Mouse (Mus musculus): Measurements from ENCODE around the gene Icam2. TPM values are rescaled to one million over a fixed set of nuclear protein-coding genes. Genes with fewer than 3 reads are reported as not detected.

The Icam2 gene
- polyA plus RNA-seq (2016; fragmentation: Nextera tagmentation; extraction: Ambion mirVana): 22.8 and 23.1 TPM in 2 replicates

DNA sequence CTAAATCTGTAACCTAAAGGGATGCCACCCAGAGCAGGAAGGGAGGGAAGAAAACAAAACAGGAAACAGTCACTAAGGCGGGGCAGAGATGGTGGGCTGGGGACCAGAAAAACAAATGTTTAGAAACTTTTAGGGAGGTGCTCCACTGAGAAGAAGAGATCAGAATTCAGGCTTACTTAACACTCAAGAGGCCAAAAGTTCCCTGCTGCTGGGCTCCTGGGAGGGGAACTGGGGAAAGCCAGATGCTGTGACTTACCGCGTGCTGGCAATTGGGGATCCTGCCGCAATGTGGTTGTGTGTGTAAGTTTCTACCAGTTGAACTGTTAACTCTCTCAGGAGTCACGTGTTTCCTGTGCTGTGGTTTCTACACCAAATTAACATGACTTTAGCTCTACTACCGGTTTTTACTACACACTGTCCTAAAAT, at the start of gene Icam2:
TSS of gene Icam2 (minus strand) at position 285 of the 426 bp plus-strand sequence.
- H3K9me3 ChIP-seq (replicated peaks): no peaks in the 10 kb centered on the region
- peak within 1 kb of the TSS; percentile 63 for H3K27ac ChIP-seq
- H3K27me3 ChIP-seq (replicated peaks): no peaks in the 10 kb centered on the region
- peak within 1 kb of the TSS; percentile 41 for H3K4me2 ChIP-seq
- peak within 1 kb of the TSS; percentile 19 for H3K4me3 ChIP-seq
- WGBS (ENCODE audit: insufficient replicate concordance): 16% methylated on average over 6 of the region's 6 CpGs
- H3K9ac ChIP-seq: peak within 1 kb of the TSS; percentile 2; the same call in 1 of the 2 replicates
- H3K36me3 ChIP-seq: no peaks in the 10 kb centered on the region
- H3K4me1 ChIP-seq: peaks cover 70% of the 10 kb centered on the region
- ATAC-seq: no peak

GRCm38 (mm10) chr11:106437543-106437942, 49.7 kb upstream of the Icam2 start:
- WGBS (ENCODE audit: insufficient replicate concordance): 87% methylated on average over 2 of the region's 2 CpGs
- ATAC-seq: no peak
- H3K27ac ChIP-seq: no peak overlapping the region

DNA sequence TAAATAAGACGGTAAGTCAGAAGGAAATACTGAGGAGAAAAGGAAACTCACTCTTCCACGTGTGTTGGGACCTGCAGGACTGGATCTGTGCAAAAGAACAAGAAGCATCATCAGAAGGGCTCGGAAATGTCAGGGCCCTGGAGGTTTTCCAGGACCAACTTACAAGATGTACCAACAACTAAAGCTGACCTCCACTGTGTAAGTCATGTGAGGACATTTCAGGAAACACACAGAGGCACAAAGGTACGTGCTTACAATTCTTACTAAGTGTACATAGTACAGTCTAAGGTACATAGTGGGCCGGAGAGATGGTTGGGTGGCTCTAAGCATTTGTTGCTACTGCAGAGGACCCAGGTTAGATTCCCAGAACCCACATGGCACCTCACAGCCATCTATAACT, 49.2 kb upstream of the Icam2 start:
- H3K27me3 ChIP-seq (replicated peaks): no peaks in the 10 kb centered on the region
- H3K4me2 ChIP-seq: no peak overlapping the region
- no peak overlapping the region for H3K27ac ChIP-seq
- H3K4me3 ChIP-seq: no peak overlapping the region
- no peak for ATAC-seq
- no peaks in the 10 kb centered on the region for H3K9me3 ChIP-seq (replicated peaks)
- WGBS (ENCODE audit: insufficient replicate concordance): 74% methylated on average over 5 of the region's 5 CpGs
- peaks cover 29% of the 10 kb centered on the region for H3K4me1 ChIP-seq
- no peak overlapping the region for H3K9ac ChIP-seq
- peaks cover 14% of the 10 kb centered on the region; the same call in 1 of the 2 replicates for H3K36me3 ChIP-seq

More at GRCm38 (mm10) chr11:106437543-106437942, 49.7 kb upstream of the Icam2 start:
- H3K4me3 ChIP-seq: no peak overlapping the region
- H3K36me3 ChIP-seq: peaks cover 14% of the 10 kb centered on the region; the same call in 1 of the 2 replicates
- no peaks in the 10 kb centered on the region for H3K27me3 ChIP-seq (replicated peaks)
- H3K4me1 ChIP-seq: peaks cover 29% of the 10 kb centered on the region
- H3K4me2 ChIP-seq: no peak overlapping the region
- H3K9ac ChIP-seq: no peak overlapping the region
- H3K9me3 ChIP-seq (replicated peaks): no peaks in the 10 kb centered on the region

- Histone ChIP-seq H3K27me3 (replicated peaks) (no peaks in the 10 kb centered on the region), H3K4me1 (0 out of 2 replicates have a peak, but pooled peaks cover 12% of the 10 kb centered on the region), H3K9me3 (replicated peaks) (no peaks in the 10 kb centered on the region), H3K4me3 (no peak overlapping the region), H3K36me3 (peaks cover 37% of the 10 kb centered on the region), H3K9ac (no peak overlapping the region), H3K4me2 (no peak overlapping the region), H3K27ac (no peak overlapping the region)
- WGBS (ENCODE audit: insufficient replicate concordance): 76% methylated on average over 5 of the region's 5 CpGs
- ATAC-seq: no peak
Observed at GRCm38 (mm10) chr11:106430392-106430791, 42.5 kb upstream of the Icam2 start.

DNA sequence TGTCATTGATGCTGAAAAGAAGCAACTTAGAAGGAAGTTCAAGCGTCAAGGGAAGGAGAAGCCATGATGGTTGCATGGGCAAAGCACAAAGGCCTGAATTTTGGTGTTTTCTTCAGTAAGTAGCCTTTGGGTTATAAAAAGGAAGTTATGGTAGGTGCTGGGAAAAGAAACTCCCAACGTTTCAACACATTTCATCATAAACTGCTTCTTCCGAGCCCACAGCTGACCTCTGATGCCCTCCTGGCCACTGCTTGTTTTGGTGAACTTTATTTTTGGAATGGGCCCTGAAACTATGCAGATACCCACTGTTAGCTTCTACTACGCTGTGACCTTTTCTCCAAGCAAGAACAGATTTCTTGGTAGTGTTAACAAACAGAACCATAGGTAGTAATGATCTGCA, 41.8 kb upstream of the Icam2 start:
- WGBS (ENCODE audit: insufficient replicate concordance): 62% methylated on average over 4 of the region's 4 CpGs
- Histone ChIP-seq H3K9ac (no peak overlapping the region), H3K4me2 (no peak overlapping the region), H3K27me3 (replicated peaks) (no peaks in the 10 kb centered on the region), H3K27ac (no peak overlapping the region), H3K36me3 (peaks cover 39% of the 10 kb centered on the region), H3K4me1 (0 out of 2 replicates have a peak, but pooled peaks cover 12% of the 10 kb centered on the region), H3K4me3 (no peak overlapping the region), H3K9me3 (replicated peaks) (no peaks in the 10 kb centered on the region)
- ATAC-seq: no peak

GRCm38 (mm10) chr11:106428556-106428955, 40.7 kb upstream of the Icam2 start:
- no peak overlapping the region for H3K9ac ChIP-seq
- no peak for ATAC-seq
- H3K27ac ChIP-seq: no peak overlapping the region
- H3K36me3 ChIP-seq: peaks cover 37% of the 10 kb centered on the region
- WGBS (ENCODE audit: insufficient replicate concordance): 83% methylated on average over 2 of the region's 2 CpGs
- H3K4me1 ChIP-seq: 0 out of 2 replicates have a peak, but pooled peaks cover 12% of the 10 kb centered on the region
- no peak overlapping the region for H3K4me3 ChIP-seq
- H3K4me2 ChIP-seq: no peak overlapping the region
- no peaks in the 10 kb centered on the region for H3K27me3 ChIP-seq (replicated peaks)
- no peaks in the 10 kb centered on the region for H3K9me3 ChIP-seq (replicated peaks)

DNA sequence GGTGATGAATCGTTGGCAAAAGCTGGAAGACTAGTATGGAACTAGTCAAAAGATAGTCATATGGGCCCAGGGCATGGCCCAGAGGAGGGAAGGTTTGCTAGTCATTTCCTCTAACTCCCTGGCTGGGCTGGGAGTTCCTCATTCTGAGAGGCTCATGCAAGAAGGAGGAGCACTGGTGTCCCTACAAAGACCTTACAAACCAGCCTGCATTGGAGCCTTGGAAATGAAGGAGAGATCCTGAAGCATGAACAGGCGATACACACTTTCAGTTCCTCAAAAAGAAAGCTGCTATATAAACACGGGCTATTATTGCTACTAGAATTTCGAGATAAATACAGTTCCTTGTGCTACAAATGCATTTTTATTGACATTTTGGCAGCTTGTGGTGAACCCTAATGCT, 40.2 kb upstream of the Icam2 start:
- Histone ChIP-seq H3K27ac (no peak overlapping the region), H3K4me2 (no peak overlapping the region), H3K4me1 (0 out of 2 replicates have a peak, but pooled peaks cover 12% of the 10 kb centered on the region), H3K9me3 (replicated peaks) (no peaks in the 10 kb centered on the region), H3K27me3 (replicated peaks) (no peaks in the 10 kb centered on the region), H3K36me3 (peaks cover 39% of the 10 kb centered on the region), H3K4me3 (no peak overlapping the region), H3K9ac (no peak overlapping the region)
- WGBS (ENCODE audit: insufficient replicate concordance): 37% methylated on average over 4 of the region's 4 CpGs
- ATAC-seq: no peak

GRCm38 (mm10) chr11:106426447-106426846, 38.6 kb upstream of the Icam2 start:
- no peak overlapping the region for H3K27ac ChIP-seq
- H3K27me3 ChIP-seq (replicated peaks): no peaks in the 10 kb centered on the region
- no peak for ATAC-seq
- WGBS (ENCODE audit: insufficient replicate concordance): 85% methylated on average over 4 of the region's 4 CpGs
- 0 out of 2 replicates have a peak, but pooled peaks cover 12% of the 10 kb centered on the region for H3K4me1 ChIP-seq
- peaks cover 47% of the 10 kb centered on the region for H3K36me3 ChIP-seq
- H3K9ac ChIP-seq: no peak overlapping the region
- no peak overlapping the region for H3K4me2 ChIP-seq
- H3K9me3 ChIP-seq (replicated peaks): no peaks in the 10 kb centered on the region
- H3K4me3 ChIP-seq: no peak overlapping the region

GRCm38 (mm10) chr11:106425201-106425600, 37.3 kb upstream of the Icam2 start:
- no peaks in the 10 kb centered on the region for H3K27me3 ChIP-seq (replicated peaks)
- no peak overlapping the region for H3K4me2 ChIP-seq
- H3K4me1 ChIP-seq: 0 out of 2 replicates have a peak, but pooled peaks cover 5% of the 10 kb centered on the region
- H3K9ac ChIP-seq: no peak overlapping the region
- H3K36me3 ChIP-seq: peaks cover 56% of the 10 kb centered on the region
- H3K27ac ChIP-seq: no peak overlapping the region
- H3K9me3 ChIP-seq (replicated peaks): no peaks in the 10 kb centered on the region
- no peak overlapping the region for H3K4me3 ChIP-seq
- no peak for ATAC-seq
- 82% methylated on average over 5 of the region's 5 CpGs for WGBS (ENCODE audit: insufficient replicate concordance)

DNA sequence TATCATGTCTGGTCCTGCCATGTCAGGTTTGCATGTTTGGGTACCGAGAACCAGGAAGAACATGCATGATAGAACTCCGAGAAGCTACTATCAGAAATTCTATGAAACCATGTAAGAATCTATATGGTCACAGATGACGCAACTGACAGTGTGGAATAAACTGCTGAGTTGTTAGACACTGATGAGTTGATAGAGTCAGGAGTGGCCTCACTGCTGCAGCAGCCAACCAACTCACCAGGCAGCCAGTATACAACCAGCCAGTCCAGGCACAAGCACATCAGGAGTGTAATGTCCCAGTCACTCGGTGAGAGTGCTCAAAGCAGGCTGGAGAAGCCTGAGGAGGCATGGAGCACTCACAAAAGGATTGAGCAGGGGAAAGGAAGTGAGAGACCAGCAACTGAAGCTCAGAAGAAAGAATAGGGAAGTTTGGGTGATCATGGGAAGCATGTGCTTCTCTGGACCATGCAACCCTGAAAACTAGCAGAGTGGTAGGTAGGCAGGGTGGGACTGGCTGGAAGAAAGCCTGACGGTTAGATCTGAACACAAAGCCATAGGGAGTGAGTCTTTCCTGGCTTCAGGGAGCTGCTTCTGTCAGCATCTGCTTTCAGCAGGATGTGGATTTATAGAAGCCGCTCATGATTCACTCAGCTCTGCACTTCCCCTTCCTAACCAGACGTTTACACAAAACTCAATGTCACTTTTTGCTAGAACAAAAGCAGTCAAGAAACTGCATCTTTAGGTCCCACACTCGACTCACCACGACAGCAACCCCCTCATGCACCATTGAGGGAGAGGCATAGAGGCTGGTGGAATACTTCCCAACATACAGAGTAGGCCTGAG, 31.6 kb upstream of the Icam2 start:
- ATAC-seq: peak; percentile 52; the same call in 1 of the 2 replicates
- Histone ChIP-seq H3K27me3 (replicated peaks) (no peaks in the 10 kb centered on the region), H3K4me3 (no peak overlapping the region), H3K4me2 (no peak overlapping the region), H3K36me3 (peaks cover 48% of the 10 kb centered on the region), H3K4me1 (peaks cover 17% of the 10 kb centered on the region), H3K27ac (peak overlapping the region; percentile 46), H3K9me3 (replicated peaks) (no peaks in the 10 kb centered on the region), H3K9ac (no peak overlapping the region)
- 51% methylated on average over 9 of the region's 9 CpGs for WGBS (ENCODE audit: insufficient replicate concordance)

DNA sequence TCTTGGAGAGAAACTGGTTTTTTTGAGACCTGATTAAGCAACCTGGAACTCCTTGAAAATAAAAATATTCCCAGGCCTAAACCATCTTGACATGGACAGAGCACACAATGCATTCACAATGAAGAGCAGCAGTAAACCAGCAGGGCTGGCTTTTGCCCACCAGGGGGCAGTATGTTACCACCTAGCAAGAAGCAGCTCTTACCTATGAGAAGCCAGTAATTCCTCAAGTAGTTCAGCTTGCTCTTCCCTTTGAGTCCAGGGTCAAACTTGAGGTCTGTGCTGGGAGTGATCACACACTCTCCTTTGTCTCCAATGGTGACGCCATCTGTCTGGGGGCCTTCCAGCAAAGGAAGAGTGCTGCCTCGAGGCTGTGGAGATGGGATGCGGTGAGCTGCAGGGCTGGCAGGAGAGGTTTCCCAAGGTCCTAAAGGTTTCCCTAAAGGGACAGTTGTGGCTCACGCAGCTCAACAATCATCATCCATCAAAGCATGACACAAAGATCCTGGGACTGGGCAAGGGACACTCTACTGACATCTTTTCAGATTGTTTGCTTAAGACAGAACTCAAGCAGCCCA, 30.8 kb upstream of the Icam2 start:
- Histone ChIP-seq H3K36me3 (peaks cover 53% of the 10 kb centered on the region), H3K4me3 (no peak overlapping the region), H3K4me1 (peaks cover 17% of the 10 kb centered on the region), H3K27me3 (replicated peaks) (no peaks in the 10 kb centered on the region), H3K9ac (no peak overlapping the region), H3K4me2 (no peak overlapping the region), H3K9me3 (replicated peaks) (no peaks in the 10 kb centered on the region), H3K27ac (no peak overlapping the region)
- 0 out of 2 replicates have a peak, but pooled peaks have one; percentile 54 for ATAC-seq
- 60% methylated on average over 4 of the region's 4 CpGs for WGBS (ENCODE audit: insufficient replicate concordance)

- H3K4me2 ChIP-seq: no peak overlapping the region
- H3K36me3 ChIP-seq: peaks cover 52% of the 10 kb centered on the region
- no peak overlapping the region for H3K4me3 ChIP-seq
- no peak for ATAC-seq
- no peaks in the 10 kb centered on the region for H3K9me3 ChIP-seq (replicated peaks)
- H3K4me1 ChIP-seq: peaks cover 17% of the 10 kb centered on the region
- WGBS (ENCODE audit: insufficient replicate concordance): 66% methylated on average over 2 of the region's 2 CpGs
- H3K27me3 ChIP-seq (replicated peaks): no peaks in the 10 kb centered on the region
- H3K27ac ChIP-seq: no peak overlapping the region
- H3K9ac ChIP-seq: no peak overlapping the region
Observed at GRCm38 (mm10) chr11:106417860-106418259, 30.0 kb upstream of the Icam2 start.
